Mouse (Mus musculus): Measurements from ENCODE around the gene Papola.

DNA sequence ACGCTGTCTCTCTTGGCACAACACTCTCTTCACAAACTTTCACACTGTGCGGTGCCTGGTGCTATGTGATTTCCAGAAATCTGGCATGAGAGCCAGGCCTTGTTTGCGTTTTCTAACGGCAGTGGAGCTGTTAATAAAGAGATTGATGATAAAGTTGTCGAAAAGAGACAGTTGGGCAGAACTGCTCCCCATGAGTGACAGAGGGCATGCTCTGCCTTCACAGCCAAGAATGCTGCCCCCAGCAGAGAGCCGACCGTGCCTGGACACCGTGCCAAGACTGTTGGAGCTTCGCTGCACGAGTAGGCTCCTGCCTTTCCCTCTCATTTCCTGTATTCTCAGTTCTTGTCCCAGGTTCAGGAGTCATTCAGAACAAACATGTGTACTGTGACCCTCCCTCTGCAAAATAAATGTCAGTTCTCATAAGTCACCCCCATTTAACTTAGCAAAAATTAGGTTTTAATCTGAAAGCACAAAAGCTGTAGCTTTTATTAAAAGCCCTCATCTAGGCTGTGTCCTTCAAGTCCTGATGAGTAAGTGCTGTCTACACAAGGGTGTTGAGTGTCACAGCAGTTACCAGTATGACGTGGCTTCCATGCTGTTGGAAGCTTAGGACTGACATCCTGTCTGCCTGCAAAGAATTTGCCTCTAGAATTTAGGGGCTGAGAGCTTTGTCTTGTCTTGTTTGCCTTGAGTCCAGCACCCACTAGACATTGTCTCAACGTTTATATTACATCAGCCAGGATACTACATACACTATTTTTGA, 58.9 kb downstream of the Papola start:
- TF ChIP-seq CTCF (IDR thresholded peaks at IDR 0.05; ENCODE audit: low read depth, low read length) (no peak), POLR2A (IDR thresholded peaks at IDR 0.05; ENCODE audit: borderline replicate concordance, low read depth, low read length) (no peak)
